Mouse (Mus musculus): Measurements from ENCODE around the gene Jazf1. TPM values are rescaled to one million over a fixed set of nuclear protein-coding genes. Genes with fewer than 3 reads are reported as not detected.
A peak's percentile ranks its signal among the peaks of the same experiment; 100 is the strongest.

Jazf1 gene
- total RNA-seq, 1 experiment from 2014 or later, result 0.35 TPM

- no peak for ATAC-seq (replicated peaks in 1 of 2; ENCODE audit: insufficient read depth in 1 of 2, low FRiP score in 2 of 2, low TSS enrichment in 1 of 2, low read depth in 1 of 2, poor library complexity in 2 of 2, severe bottlenecking in 2 of 2)
These were observed 134.4 kb downstream of the Jazf1 start for GRCm38 (mm10) chr6:52934021-52934420.

- no peak for ATAC-seq (replicated peaks in 1 of 2; ENCODE audit: insufficient read depth in 1 of 2, low FRiP score in 2 of 2, low TSS enrichment in 1 of 2, low read depth in 1 of 2, poor library complexity in 2 of 2, severe bottlenecking in 2 of 2)
These were observed 135.7 kb downstream of the Jazf1 start for GRCm38 (mm10) chr6:52932603-52933178.

DNA sequence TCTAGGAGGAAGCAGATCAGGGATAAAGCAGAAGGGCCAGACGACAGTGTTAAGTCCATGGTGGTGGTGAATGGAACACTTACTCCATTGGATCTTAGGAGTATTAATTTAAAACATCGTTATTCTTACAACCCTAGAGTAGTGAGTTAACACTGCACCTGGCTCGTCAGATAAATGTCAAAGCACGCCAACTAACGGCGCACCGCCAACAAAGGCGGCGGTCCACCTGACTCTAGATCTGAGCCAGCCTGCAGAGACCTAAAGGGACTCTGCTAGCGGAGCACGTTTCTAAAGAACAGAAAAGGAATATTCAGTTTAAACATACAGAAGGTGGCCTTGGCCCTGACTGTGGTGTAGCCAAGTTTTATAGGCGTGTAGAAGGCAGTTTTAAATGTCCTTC lies 139.1 kb downstream of the Jazf1 start:
- no peak for ATAC-seq (replicated peaks in 1 of 2; ENCODE audit: insufficient read depth in 1 of 2, low FRiP score in 2 of 2, low TSS enrichment in 1 of 2, low read depth in 1 of 2, poor library complexity in 2 of 2, severe bottlenecking in 2 of 2)

DNA sequence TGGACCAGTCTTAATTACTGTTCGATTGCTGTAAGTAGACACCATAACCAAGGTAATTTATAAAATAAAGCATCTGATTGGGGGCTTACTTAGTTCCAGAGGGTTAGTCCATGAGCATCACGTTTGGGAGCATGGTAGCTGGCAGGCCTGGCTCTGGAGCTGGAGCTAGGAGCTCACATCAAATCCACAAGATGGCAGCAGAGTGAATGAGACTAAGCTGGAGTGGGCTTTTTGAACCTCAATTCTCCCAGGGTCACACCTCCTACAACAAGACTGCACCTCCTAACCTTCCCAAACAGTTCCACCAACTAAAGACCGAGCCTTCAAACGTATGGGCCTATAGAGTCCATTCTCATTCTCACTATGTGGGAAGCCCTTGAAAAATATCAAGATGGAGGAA lies 141.5 kb downstream of the Jazf1 start:
- no peak for ATAC-seq (replicated peaks in 1 of 2; ENCODE audit: insufficient read depth in 1 of 2, low FRiP score in 2 of 2, low TSS enrichment in 1 of 2, low read depth in 1 of 2, poor library complexity in 2 of 2, severe bottlenecking in 2 of 2)

DNA sequence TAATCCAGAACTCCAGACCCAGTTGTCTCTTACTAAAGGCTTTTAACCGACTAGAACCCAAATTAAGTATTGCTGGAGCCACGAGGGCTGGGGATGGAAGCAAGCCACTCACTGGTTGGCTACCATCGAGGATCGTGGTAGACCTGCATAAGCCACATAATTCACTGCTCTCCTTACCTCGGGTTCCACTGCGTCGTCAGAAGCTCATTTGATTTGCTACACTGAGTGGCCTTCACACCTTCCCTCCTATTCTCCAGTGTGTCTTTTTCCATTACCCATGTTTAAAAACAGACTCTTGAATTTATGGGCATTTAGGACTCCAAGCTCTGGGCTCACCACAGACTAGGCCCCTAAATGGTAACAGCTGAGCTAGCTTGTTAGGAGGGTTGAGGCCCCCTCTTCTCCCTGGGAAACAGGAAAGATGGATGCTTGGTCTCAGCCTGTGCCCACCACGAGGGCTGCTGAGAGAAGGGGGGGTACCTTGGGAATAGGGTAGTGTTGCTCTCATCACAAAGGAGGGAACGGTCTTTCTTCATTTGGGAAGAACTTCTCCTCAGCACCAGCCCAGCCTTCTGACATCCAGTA lies 142.9 kb downstream of the Jazf1 start:
- ATAC-seq (replicated peaks in 1 of 2; ENCODE audit: insufficient read depth in 1 of 2, low FRiP score in 2 of 2, low TSS enrichment in 1 of 2, low read depth in 1 of 2, poor library complexity in 2 of 2, severe bottlenecking in 2 of 2), result no peak

DNA sequence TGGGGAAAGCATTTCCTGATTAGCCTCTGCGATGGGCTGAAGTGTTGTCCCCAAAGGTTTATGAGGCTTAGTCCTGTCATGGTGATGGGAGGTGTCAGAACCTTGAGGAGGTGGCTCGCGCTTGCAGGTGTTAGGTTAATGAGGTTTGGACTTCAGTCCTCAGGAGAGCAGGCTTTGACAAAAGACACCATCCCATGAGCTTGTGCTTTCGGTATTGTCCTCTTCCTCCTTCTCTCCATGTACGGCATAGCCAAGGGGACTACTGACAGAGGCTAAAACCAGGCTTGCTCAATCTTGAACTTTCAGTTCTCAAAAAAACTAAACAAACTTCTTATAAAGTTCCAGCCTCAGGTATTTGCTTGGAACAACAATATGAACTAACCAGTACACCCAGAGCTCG lies 147.2 kb downstream of the Jazf1 start:
- no peak for ATAC-seq (replicated peaks in 1 of 2; ENCODE audit: insufficient read depth in 1 of 2, low FRiP score in 2 of 2, low TSS enrichment in 1 of 2, low read depth in 1 of 2, poor library complexity in 2 of 2, severe bottlenecking in 2 of 2)

GRCm38 (mm10) chr6:52920719-52921118 lies 147.7 kb downstream of the Jazf1 start:
- no peak for ATAC-seq (replicated peaks in 1 of 2; ENCODE audit: insufficient read depth in 1 of 2, low FRiP score in 2 of 2, low TSS enrichment in 1 of 2, low read depth in 1 of 2, poor library complexity in 2 of 2, severe bottlenecking in 2 of 2)

GRCm38 (mm10) chr6:52919442-52919841 lies 149.0 kb downstream of the Jazf1 start:
- ATAC-seq (replicated peaks in 1 of 2; ENCODE audit: insufficient read depth in 1 of 2, low FRiP score in 2 of 2, low TSS enrichment in 1 of 2, low read depth in 1 of 2, poor library complexity in 2 of 2, severe bottlenecking in 2 of 2), result 0 out of 4 replicates have a peak, but pooled peaks of 1 of the 2 experiments have one; percentile 22

GRCm38 (mm10) chr6:52918980-52919379 lies 149.5 kb downstream of the Jazf1 start:
- ATAC-seq (replicated peaks in 1 of 2; ENCODE audit: insufficient read depth in 1 of 2, low FRiP score in 2 of 2, low TSS enrichment in 1 of 2, low read depth in 1 of 2, poor library complexity in 2 of 2, severe bottlenecking in 2 of 2), result peak; percentile 75 to 84

GRCm38 (mm10) chr6:52917471-52917870 lies 151.0 kb downstream of the Jazf1 start:
- ATAC-seq (replicated peaks in 1 of 2; ENCODE audit: insufficient read depth in 1 of 2, low FRiP score in 2 of 2, low TSS enrichment in 1 of 2, low read depth in 1 of 2, poor library complexity in 2 of 2, severe bottlenecking in 2 of 2), result no peak

GRCm38 (mm10) chr6:52916836-52917376 lies 151.5 kb downstream of the Jazf1 start:
- no peak for ATAC-seq (replicated peaks in 1 of 2; ENCODE audit: insufficient read depth in 1 of 2, low FRiP score in 2 of 2, low TSS enrichment in 1 of 2, low read depth in 1 of 2, poor library complexity in 2 of 2, severe bottlenecking in 2 of 2)

GRCm38 (mm10) chr6:52914921-52915320 lies 153.5 kb downstream of the Jazf1 start:
- no peak for ATAC-seq (replicated peaks in 1 of 2; ENCODE audit: insufficient read depth in 1 of 2, low FRiP score in 2 of 2, low TSS enrichment in 1 of 2, low read depth in 1 of 2, poor library complexity in 2 of 2, severe bottlenecking in 2 of 2)

GRCm38 (mm10) chr6:52912143-52912918 lies 156.1 kb downstream of the Jazf1 start:
- no peak for ATAC-seq (replicated peaks in 1 of 2; ENCODE audit: insufficient read depth in 1 of 2, low FRiP score in 2 of 2, low TSS enrichment in 1 of 2, low read depth in 1 of 2, poor library complexity in 2 of 2, severe bottlenecking in 2 of 2)

DNA sequence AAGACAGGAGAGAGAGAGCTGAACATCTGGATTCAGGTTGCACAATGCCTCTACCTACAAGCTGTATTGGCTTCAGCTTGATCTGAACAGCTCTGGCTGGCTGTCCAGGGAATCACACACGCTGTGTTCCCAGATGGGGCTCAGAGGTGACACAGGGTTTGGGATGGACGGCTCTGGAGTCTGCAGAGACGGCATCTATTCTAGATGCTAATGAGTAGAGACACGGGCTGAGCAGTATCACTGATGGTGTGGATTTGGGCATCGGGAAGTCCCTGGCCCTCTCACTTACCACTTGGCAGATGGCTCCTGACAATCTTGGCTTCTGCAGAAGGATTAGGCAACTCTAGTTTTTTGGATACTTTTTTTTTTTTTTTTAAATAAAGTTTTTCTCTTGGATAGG lies 161.6 kb downstream of the Jazf1 start:
- no peak for ATAC-seq (replicated peaks in 1 of 2; ENCODE audit: insufficient read depth in 1 of 2, low FRiP score in 2 of 2, low TSS enrichment in 1 of 2, low read depth in 1 of 2, poor library complexity in 2 of 2, severe bottlenecking in 2 of 2)

- peak in 1 of 2 experiments; percentile 28; a peak in 1 of 4 replicates for ATAC-seq (replicated peaks in 1 of 2; ENCODE audit: insufficient read depth in 1 of 2, low FRiP score in 2 of 2, low TSS enrichment in 1 of 2, low read depth in 1 of 2, poor library complexity in 2 of 2, severe bottlenecking in 2 of 2)
These were observed 163.3 kb downstream of the Jazf1 start for GRCm38 (mm10) chr6:52905100-52905499.

GRCm38 (mm10) chr6:52903226-52903960 lies 165.0 kb downstream of the Jazf1 start:
- peak; percentile 78 to 86 for ATAC-seq (replicated peaks in 1 of 2; ENCODE audit: insufficient read depth in 1 of 2, low FRiP score in 2 of 2, low TSS enrichment in 1 of 2, low read depth in 1 of 2, poor library complexity in 2 of 2, severe bottlenecking in 2 of 2)

DNA sequence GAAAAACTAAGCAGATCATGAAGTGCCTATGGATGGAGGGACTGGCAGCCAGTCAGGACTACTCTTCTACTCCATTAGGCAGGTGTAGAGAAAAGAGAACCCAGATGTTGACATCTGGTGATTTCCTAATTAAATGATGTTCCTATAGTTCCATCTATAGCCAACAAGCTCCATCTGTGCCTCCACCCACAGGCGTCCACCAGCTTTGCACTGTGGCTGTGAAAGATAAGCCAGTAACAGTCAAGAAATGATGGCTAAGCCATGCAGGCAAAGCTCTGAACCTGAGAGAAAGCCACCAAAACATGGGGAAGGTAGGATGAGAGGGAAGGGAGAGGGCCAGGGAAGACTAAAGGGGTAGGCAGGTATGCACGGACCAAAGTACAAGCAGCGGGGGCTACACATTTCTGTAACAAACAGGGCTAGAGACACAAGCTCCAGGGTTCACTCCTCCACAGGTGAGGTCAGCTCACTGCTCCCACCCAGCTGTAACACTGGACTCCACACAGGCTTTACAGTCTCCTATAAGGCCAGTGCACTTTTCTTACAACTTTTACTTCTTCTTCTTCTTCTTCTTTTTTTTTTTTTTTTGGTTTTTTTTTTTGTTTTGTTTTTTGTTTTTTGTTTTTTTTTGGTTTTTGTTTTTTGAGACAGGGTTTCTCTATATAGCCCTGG lies 168.7 kb downstream of the Jazf1 start:
- no peak for ATAC-seq (replicated peaks in 1 of 2; ENCODE audit: insufficient read depth in 1 of 2, low FRiP score in 2 of 2, low TSS enrichment in 1 of 2, low read depth in 1 of 2, poor library complexity in 2 of 2, severe bottlenecking in 2 of 2)

Measured in hematopoietic stem cell, adult 5-6 weeks (primary cell).